Mouse (Mus musculus) adipocyte (in vitro differentiated cells): ENCODE data around the gene Ezh2.
"Not testable (repeated sequence)": the region's sequence is repeated elsewhere in the genome, so short reads cannot be mapped to it uniquely, and the experiment has no call there.

ENCODE experiments used
- DNase-seq: peaks from one replicate; pipeline ENCODE4 v3.0.0-alpha.2; 2016; ENCODE audit warnings: low spot score

The Ezh2 gene

DNA sequence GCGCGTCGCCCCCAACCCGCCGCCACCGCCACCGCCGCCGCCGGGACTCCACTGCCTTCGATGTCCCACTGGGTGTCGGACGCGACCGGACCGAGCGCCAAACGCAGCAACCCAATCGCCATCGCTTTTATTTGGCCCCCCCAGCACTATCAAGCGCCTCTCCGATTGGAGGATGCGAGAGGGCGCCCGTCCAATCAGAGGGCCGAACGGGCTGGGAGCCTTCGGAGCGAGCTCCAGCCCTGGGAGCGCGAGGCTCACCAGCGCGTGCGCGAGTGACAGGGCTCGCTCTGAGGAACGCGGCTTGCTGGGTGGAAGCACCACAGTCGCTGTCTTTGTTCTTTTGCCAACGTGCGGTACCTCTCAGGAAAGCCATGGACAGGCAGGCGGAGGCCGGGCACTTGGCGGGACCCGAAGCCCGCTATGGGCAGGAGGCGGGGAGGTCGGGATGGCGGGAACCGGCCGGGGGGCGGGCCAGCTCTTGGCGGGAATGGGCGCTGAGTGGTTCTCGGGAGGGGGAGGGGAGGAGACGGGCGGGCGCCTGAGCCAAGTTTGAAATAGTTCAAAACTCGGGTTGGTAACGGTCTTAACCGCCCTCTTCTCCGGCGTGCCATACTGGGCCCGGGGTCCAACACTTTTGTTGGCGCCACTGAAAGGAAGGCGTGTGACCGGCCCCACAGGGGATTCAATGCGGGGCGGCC lies at the start of gene Ezh2:
TSS of gene Ezh2 (minus strand) at position 416 of the 698 bp plus-strand sequence.
- peak; percentile 99 for DNase-seq

DNA sequence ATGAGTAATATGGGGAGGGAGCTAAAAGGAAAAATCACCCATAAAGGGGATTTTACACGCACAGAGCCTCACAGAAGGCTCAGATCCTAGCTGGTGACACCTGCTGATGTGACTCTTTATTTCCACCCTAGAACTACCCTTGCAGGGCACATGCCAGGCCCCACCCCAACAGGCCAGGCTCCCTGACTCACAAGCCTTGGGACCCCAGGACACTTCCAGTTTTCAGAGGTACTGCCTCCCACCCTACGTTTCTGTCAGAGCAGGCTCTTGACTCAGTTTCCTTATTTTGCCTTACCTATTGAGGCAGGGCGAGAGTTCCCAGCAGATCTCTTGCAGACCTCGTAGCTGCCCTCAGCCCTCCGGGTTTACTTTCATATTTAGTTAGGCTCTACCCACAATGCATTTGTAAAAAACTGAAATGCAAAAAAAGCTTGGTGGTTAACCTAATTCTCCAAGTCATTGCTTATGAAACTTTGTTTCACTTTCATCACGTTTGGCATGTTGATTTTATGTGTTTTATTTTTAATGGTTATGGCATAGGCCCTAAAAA lies 41.5 kb upstream of the Ezh2 start:
- DNase-seq: no peak

DNA sequence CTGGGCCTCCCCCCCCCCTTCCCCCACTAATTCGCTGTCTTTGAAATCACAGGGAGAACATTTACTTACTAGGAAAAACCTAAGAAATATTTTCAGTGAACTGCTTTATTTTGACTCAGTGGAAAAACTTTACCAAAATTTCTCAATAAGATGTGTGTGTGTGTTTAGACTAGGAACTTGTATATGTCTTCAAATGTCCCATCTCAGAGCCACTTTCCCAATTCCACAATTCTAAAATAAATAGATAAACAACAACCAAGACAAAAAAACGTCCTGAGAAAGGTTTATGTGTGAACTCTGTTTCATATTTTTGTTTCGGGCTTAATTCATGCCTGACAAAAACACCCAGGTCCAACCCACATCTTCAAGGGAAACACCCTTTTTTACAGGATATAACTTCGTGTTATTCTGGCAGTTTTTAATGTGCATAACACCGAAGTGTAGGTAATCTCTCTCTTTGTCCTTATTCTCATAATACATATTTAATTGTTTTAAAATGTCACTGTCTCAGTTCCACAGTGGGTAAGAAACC lies 40.9 kb upstream of the Ezh2 start:
- DNase-seq: no peak

DNA sequence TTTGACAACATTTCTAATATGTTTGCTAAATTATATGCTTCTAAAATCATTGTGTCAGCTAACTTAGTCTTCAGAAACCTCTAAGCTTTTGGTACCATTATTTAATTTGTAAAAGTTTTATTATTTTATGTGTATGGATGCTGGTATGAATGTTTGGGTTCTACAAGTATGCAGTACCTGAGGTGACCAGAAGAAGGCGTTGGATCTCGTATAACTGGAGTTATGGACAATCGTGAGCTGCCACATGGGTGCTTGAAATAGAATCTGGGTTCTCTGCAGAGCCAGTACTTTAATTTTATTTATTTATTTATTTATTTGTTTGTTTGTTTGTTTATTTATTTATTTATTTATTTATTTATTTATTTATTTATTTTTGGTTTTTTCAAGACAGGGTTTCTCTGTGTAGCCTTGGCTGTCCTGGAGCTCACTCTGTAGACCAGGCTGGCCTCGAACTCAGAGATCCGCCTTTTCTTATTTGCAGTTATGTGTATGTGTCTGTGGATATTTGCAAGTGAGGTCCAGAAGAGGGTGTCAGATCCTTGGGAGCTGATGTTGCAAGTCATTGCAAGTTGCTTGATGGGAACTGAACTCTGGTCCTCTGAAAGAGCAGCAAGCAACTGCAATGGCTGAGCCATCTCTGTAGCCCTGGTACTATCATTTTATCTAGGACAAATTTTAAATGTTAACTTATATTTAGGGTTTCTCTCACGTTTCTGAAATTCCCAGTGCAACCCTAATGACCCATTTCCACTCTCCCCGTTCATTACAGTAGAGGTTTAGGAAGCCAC lies 40.3 kb upstream of the Ezh2 start:
- no peak for DNase-seq

DNA sequence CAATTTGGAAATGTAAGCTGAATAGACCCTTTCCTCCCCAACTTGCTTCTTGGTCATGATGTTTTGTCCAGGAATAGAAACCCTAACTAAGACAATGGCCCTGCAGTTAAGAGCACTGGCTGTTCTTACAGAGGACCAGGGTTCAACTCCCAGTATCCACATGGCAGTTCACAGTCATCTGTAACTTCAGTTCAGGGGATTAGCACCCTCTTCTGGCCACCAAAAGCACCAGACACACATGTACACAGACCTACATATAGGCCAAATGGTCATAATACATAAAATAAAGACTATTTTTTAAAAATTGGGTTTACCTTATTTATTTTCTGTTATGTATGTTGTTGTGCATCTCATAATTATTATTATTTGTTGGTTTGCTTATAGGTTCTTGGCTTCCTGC lies 38.3 kb upstream of the Ezh2 start:
- no peak for DNase-seq

DNA sequence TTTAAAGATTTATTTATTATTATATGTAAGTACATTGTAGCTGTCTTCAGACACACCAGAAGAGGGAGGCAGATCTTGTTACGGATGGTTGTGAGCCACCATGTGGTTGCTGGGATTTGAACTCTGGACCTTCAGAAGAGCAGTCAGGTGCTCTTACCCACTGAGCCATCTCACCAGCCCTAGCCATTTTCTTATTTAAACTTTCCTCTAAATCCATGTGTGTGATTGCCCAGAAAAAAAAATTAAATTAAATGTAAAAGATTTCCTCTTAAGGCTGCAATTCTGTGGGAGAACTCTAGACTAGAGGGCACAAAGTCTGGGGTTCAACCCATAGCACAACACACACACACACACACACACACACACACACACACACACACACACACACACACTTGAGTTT lies 34.9 kb upstream of the Ezh2 start:
- DNase-seq: not testable (repeated sequence)

DNA sequence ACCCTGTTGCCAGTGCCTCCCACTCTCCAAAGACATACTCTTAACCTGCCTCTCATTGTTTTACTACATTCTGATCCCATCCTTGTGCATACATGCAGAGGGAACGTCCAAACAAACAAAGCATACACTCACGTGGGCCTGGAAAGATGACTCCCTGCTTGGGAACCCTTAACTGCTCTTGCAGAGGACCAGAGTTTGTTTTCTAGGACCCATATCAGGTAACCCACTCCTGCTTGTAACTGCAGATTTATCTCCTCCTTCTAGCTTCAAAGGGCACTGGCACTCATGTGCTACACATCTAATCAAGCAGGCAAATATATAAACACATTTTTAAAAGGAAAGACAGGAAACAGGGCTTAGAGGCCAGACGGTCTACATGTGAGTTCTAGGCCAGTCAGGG lies 32.8 kb upstream of the Ezh2 start:
- DNase-seq: no peak

DNA sequence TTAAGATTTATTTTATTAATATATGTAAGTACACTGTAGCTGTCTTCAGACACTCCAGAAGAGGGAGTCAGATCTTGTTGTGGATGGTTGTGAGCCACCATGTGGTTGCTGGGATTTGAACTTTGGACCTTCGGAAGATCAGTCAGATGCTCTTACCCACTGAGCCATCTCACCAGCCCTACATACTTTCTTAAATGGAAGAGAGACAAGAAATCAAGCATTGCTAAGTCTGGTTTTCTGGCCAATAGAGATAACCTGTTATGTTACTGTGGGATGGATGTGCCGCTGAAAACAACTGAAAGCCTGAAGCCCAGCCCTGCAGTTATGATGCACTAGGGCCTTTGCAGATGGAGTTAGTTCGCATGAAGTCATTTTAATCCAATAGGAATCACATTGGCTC lies 31.8 kb upstream of the Ezh2 start:
- not testable (repeated sequence) for DNase-seq

DNA sequence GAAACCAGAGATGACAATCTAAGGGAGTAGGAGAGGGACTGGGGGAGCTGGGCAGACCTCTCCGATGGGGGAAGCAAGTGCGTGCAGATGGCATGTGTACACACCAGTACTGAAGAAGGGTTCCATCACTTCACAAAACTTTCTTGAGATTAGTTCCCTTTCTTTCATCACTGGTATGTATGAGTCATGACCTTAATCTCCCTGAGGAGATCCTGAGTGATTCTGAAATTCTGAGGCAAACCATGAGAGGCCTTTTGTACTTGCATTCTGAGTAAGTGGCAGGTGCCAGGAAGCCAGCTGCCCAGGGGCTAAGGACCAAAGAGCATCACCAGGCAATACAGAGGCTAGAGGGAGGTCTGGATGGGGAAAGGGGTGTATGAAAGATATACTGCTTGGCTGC lies 25.9 kb upstream of the Ezh2 start:
- no peak for DNase-seq

DNA sequence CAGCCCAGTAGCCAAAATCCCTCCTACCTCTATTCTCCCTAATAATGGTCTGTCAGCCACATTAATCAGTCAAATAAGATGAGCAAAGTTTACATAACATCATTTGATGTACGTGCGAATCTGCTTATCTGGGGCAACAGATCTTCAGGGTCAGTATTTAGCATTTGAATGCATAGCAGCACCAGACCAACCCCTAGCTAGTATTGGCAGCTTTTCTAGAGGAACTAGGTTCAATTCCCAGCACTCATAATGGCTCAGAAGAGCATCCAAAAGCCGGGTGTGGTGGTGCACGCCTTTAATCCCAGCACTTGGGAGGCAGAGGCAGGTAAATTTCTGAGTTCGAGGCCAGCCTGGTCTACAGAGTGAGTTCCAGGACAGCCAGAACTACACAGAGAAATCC lies 13.2 kb upstream of the Ezh2 start:
- not testable (repeated sequence) for DNase-seq

DNA sequence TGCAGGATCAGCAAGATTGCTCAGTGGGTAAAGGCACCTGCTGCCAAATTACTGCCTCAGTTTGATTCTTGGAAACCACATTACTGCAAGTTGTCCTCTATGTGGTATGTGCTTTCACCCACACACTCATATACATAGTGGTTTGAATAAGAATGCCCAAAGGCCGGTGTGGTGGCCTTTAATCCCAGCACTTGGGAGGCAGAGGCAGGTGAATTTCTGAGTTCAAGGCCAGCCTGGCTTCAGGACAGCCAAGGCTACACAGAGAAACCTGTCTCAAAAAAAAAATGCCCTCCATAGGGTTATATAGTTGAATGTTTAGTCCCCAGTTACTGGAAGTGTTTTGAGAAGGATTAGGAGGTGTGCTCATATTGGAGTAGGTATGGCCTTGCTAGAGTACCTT lies 6.8 kb upstream of the Ezh2 start:
- DNase-seq: no peak

DNA sequence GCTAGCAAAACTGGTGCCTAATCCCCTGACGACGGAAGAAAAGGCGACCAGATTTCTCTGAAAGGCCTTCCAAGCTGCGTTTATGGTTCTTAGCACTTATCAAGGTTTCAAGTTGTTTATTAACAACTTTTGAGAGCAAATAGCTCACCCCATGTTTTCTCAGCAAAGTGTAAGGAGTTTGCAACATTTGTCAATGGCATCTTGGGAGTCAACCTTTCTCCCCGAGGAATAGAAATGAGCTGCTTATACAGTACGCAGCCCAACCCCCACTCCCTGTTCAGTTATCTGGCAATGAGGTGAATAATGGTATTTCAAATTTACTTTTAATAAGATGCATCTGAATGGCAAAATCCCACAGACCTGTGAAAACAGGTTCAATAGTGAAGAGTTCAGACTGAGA lies 555 bp upstream of the Ezh2 start:
- DNase-seq: peak; percentile 47

DNA sequence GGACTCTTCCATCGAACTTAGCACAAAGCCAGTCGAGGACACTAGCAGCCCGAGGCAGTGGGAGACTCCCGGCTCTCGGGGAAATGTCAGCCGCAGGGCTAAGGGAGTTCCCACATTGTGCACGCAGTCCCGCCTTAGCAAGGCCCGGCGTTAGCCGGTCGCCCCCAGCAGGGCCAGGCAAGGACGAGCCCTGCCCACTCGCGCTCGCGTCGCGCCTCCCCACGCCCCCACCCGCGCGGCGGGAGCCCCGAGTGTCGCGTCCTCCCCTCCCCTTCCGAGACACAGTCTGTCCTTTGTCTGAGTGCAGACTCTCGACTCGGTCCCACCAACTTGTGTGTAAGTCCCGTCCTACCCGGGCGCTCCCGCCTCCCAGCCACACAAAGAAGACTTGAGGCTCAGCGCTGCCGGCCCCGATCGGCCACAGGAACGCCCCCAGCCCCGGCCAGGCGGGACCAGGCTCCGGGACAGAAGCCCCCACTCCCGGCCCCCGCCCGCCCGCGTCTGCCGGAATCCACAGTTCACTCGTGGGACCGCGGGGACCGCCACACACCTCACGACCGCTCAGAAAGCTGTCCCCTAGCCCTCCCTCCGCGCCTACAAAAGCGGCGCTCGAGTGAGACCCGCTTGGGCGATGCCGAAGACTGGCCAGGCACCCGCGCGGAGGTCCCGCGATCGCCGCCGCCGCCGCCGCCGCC lies 853 bp downstream of the Ezh2 start:
- DNase-seq: peak; percentile 79

DNA sequence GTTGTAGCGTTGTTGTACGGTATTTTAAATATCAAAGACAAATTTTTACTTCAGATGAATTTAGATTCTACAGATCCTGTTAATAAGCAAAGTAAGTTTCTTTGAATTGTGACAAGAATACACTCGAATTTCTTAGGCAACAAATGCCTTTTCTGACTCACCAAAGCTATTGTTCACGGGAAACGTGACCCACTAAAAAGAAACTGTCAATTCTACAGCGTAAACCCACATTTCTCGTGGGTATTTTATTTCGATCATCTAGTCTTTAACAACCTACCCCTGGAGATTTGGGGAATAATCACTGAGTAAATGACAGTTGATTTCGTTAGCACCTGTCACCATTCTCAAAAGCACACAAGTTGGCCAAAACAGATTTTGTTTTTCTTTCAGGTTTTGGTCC lies 1.6 kb downstream of the Ezh2 start:
- no peak for DNase-seq

DNA sequence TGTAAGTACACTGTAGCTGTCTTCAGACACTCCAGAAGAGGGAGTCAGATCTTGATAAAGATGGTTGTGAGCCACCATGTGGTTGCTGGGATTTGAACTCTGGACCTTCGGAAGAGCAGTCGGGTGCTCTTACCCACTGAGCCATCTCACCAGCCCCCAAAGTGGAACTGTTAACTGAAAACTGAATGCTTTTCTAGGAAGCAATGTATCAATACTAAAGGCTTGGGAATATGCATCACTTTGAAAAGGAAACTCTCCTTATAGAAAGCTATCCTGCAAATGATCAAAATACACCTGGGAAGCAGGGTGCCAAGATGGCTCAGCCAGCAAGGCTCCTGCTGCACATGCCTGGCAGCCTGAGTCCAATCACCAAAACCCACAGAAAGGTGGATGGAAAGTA lies 7.8 kb downstream of the Ezh2 start:
- DNase-seq: not testable (repeated sequence)

DNA sequence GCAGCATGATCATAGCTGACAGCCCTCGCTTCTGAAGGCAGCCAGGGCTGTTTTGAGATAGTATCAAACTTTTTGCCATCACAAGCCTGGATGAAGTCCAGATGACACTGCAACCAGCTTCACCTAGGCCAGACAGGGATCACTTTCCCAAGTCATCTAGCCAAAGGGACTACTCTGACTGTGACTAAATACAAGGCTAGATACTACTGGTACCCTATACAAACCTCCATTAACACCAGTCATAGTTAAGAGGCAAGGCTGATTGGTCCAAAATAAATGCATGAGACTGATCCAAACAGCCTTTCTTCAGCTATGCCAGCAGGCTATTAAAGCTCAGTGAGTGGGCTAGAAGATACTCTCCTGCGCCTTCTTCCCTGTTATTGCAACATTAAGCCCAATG lies 22.3 kb downstream of the Ezh2 start:
- DNase-seq: no peak

DNA sequence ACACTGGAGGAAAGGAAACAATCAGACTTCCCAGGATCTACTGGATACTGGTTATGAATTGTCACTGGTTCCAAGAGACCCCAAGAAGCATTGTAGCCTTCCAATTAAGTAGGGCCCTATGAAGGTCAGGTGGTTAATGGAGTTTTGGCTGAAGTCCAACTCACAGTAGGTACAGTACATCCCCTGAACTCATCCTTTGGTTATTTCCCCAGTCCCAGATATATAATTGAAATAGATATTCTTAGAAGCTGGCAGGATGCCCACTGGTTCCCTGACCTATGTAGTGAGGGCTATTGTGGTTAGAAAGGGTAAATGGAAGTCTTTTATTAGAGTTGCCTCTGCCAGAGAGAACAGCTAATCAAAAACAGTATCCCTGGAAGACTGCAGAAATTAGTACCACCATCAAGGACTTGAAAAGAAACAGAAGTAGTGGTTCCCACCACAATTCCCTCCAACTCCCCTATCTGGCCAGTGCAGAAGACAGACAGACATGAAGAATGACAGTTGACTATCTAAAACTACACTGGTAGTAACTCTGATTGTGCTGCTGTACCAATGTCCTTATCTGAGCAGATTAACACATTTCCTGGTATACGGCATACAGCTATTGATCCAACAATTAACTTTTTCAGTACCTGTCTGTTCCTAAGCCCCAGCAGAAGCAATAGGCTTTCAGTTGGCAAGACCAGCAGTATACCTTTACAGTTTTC lies 29.7 kb downstream of the Ezh2 start:
- no peak for DNase-seq

DNA sequence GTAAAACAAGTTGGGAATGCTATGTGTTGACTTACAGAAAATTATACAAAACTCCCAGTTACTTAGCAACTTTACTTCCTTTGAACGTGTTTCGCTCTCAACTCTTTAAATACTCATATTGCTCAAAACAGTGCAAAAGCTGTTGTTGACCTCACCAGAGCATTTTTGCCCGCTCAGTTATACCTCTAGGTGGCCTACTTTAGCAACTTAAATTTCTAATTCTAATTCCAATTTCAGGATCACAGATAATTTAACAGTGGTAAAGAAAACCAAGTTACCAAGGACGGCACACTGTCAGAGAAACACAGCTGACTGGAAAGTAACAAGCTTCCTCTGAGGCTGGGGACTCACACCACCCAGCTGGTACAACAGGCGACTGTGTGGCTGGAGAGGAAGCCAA lies 33.7 kb downstream of the Ezh2 start:
- peak; percentile 17 for DNase-seq

DNA sequence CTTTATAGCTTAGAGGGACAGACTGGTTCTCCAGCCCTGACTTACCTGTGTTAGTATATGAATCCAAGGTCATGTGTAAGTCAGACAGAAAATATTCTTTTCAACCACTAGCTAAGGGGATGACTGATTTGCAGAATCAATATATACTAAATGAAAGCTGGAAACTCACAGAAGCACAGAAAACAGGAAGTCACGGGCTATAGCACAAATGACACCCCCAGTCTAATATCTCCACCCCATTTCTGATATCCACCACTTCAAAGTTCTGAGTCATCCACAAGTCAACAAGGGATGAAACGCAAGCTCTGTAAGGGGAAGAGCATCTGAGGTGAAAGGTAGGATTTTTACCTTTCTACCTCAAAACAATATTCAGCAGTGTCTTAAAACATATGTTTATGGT lies 34.3 kb downstream of the Ezh2 start:
- DNase-seq: no peak

DNA sequence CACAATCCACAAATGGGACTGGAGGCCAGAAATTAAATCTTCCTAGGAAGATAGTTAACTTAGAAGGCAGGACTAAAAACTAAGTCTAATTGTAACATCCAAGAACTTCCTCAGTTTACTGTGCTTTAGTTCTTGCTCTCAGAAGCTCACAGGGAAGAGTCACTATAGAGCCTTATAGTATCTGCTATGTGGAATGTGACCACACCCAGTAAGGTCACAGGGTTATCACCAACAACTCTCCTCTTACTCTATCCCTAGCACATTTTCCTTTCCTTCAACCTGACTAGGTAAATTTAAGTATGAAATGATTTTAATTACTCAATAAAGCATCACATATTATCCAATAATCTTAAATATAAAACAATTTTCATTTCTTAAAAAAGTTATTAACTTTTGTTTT lies 34.7 kb downstream of the Ezh2 start:
- DNase-seq: no peak

DNA sequence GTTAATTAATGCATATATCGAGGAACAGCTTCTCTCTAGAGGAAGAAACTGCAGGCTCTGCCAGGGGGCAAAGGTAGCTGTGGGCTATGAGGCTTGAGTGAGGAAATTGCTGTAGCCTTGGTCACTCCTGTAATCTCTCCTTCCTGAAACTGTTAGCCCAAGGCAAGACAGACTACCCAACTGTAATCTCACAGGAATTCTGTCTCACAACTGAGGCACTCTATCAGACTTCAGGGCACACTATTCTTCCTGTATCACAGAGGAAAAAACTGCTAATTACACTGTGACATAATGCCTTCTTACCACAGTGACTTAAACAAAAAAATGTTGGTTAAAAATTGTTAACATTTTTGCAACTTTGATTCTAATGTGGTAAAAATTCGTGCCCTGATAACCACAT lies 35.9 kb downstream of the Ezh2 start:
- no peak for DNase-seq

DNA sequence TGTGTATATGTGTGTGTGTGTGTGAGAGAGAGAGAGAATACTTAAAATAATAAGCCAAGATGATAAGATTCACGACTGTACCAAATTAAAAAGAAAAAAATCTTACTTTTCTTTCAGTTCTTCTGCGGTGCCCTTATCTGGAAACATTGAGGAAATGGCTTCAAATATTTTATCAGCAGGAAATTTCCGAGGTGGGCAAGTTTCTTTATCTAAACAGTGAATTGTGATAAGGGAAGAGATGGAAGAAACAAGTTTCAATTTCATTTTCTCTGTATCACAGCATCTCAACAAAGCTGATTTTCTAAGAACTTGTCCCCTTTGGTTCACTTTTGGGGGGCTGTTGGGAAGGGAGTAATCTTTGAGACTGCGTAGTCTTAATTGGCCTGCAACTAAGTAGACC lies 42.9 kb downstream of the Ezh2 start:
- no peak for DNase-seq
